In genomic region chr12:41565540-41566432, GRCm38 (mm10) we compare ENCODE assay signal across 8 mouse cellular contexts.
A peak's percentile ranks its signal among the peaks of the same experiment; 100 is the strongest.
DNase-seq lines count a peak whose midpoint lies in the region; ATAC-seq and TF ChIP-seq lines count a peak whose summit lies in the region.

No protein-coding gene starts in this region.

- peak overlapping the region; percentile 44 for H3K4me2 ChIP-seq in lung, embryonic 14.5 days
- peak overlapping the region; percentile 24 for H3K4me2 ChIP-seq in embryonic facial prominence, embryonic 11.5 days (ENCODE audit: low read depth, low read length)
- H3K4me2 ChIP-seq in hindbrain, postnatal 0 days (ENCODE audit: low read depth, low read length), result peak overlapping the region; percentile 31

- H3K4me3 ChIP-seq in lung, embryonic 14.5 days (ENCODE audit: low read depth, low read length), result no peak overlapping the region
- H3K4me3 ChIP-seq in embryonic facial prominence, embryonic 11.5 days (ENCODE audit: low read depth, low read length), result no peak overlapping the region
- H3K4me3 ChIP-seq in hindbrain, postnatal 0 days (ENCODE audit: low read length), result no peak overlapping the region

- peak; percentile 50 for DNase-seq in lung, embryonic 14.5 days
- DNase-seq in lung, postnatal 14 days, result no peak
- peak; percentile 10 for DNase-seq in embryonic facial prominence, embryonic 11.5 days (ENCODE audit: low spot score)
- peak; percentile 32 for DNase-seq in hindbrain, postnatal 0 days (ENCODE audit: low spot score)
- DNase-seq in thymus, adult 18-20 months, result peak; percentile 3 to 5
- DNase-seq in urinary bladder, postnatal 14 days (ENCODE audit: low spot score), result no peak
- no peak for DNase-seq in layer of hippocampus, postnatal 25 days (ENCODE audit: extremely low spot score in 1 of 2, low spot score in 1 of 2)

- H3K27ac ChIP-seq in lung, embryonic 14.5 days (ENCODE audit: low read depth), result peak overlapping the region; percentile 55; the same call in 1 of the 2 replicates
- H3K27ac ChIP-seq in embryonic facial prominence, embryonic 11.5 days (replicated peaks; ENCODE audit: low read depth, low read length), result no peak overlapping the region
- no peak overlapping the region for H3K27ac ChIP-seq in hindbrain, postnatal 0 days

- no peak for TF ChIP-seq CTCF in lung, embryonic 14.5 days (IDR thresholded peaks at IDR 0.05; ENCODE audit: low read depth)
- TF ChIP-seq CTCF in hindbrain, postnatal 0 days (IDR thresholded peaks at IDR 0.05; ENCODE audit: low read depth), result no peak

- H3K27me3 ChIP-seq in lung, embryonic 14.5 days (ENCODE audit: insufficient read depth, low read length), result no peaks in the 10 kb centered on the region
- no peaks in the 10 kb centered on the region for H3K27me3 ChIP-seq in embryonic facial prominence, embryonic 11.5 days (ENCODE audit: control insufficient read depth, insufficient read depth, low read length)
- H3K27me3 ChIP-seq in hindbrain, postnatal 0 days (ENCODE audit: insufficient read depth, low read length), result no peaks in the 10 kb centered on the region

- peak; percentile 96 for ATAC-seq in lung, embryonic 14.5 days (ENCODE audit: insufficient read depth)
- peak; percentile 72; the same call in 1 of the 2 replicates for ATAC-seq in embryonic facial prominence, embryonic 11.5 days (replicated peaks; ENCODE audit: insufficient number of reproducible peaks, low FRiP score, low TSS enrichment, low read depth)
- ATAC-seq in hindbrain, postnatal 0 days, result peak; percentile 87
- ATAC-seq in megakaryocyte-erythroid progenitor cell, adult 5-6 weeks (replicated peaks; ENCODE audit: low FRiP score, low TSS enrichment, poor library complexity, severe bottlenecking), result peak; percentile 63

- H3K36me3 ChIP-seq in lung, embryonic 14.5 days (ENCODE audit: insufficient read depth), result no peaks in the 10 kb centered on the region
- no peaks in the 10 kb centered on the region for H3K36me3 ChIP-seq in embryonic facial prominence, embryonic 11.5 days (replicated peaks; ENCODE audit: control insufficient read depth, insufficient read depth, low read depth, low read length)
- H3K36me3 ChIP-seq in hindbrain, postnatal 0 days (ENCODE audit: insufficient read depth, low read length), result no peaks in the 10 kb centered on the region

- peaks cover 4% of the 10 kb centered on the region; the same call in 1 of the 2 replicates for H3K4me1 ChIP-seq in lung, embryonic 14.5 days (ENCODE audit: insufficient read depth)
- peaks cover 2% of the 10 kb centered on the region; the same call in 1 of the 2 replicates for H3K4me1 ChIP-seq in embryonic facial prominence, embryonic 11.5 days (ENCODE audit: control insufficient read depth, insufficient read depth, low read length)
- no peaks in the 10 kb centered on the region; the same call in 1 of the 2 replicates for H3K4me1 ChIP-seq in hindbrain, postnatal 0 days (ENCODE audit: insufficient read depth, low read length)

- 10% methylated on average over 18 of the region's 18 CpGs for WGBS in lung, embryonic 14.5 days
- 20% methylated on average over 18 of the region's 18 CpGs for WGBS in embryonic facial prominence, embryonic 11.5 days
- WGBS in hindbrain, postnatal 0 days, result 15% methylated on average over 18 of the region's 18 CpGs

- peak overlapping the region; percentile 35; the same call in 1 of the 2 replicates for H3K9ac ChIP-seq in lung, embryonic 14.5 days
- H3K9ac ChIP-seq in embryonic facial prominence, embryonic 11.5 days (replicated peaks; ENCODE audit: low read length), result peak overlapping the region; percentile 46
- H3K9ac ChIP-seq in hindbrain, postnatal 0 days (replicated peaks; ENCODE audit: low read length), result no peak overlapping the region

- H3K9me3 ChIP-seq in lung, embryonic 14.5 days (ENCODE audit: low read depth, low read length), result no peaks in the 10 kb centered on the region
- H3K9me3 ChIP-seq in embryonic facial prominence, embryonic 11.5 days (replicated peaks; ENCODE audit: control insufficient read depth, low read length), result no peaks in the 10 kb centered on the region
- no peaks in the 10 kb centered on the region for H3K9me3 ChIP-seq in hindbrain, postnatal 0 days (ENCODE audit: low read length)

Comparison
In these comparisons a context has a peak if more than half of its experiments do, and no peak if none do; other contexts are left out.
1. DNase-seq: peak in lung, embryonic 14.5 days (single experiment), embryonic facial prominence, embryonic 11.5 days (single experiment), hindbrain, postnatal 0 days (single experiment) and thymus, adult 18-20 months (2 of 2); none in lung, postnatal 14 days (single experiment), urinary bladder, postnatal 14 days (single experiment) and layer of hippocampus, postnatal 25 days (0 of 2).
2. Peak in every context shown above with its lines, with median percentiles within 50 percentile points of each other: ATAC-seq and H3K4me2 ChIP-seq.